Mouse (Mus musculus): ENCODE measurements around the gene Irgc1. TPM values are rescaled to one million over a fixed set of nuclear protein-coding genes. Genes with fewer than 3 reads are reported as not detected.
"Not testable (repeated sequence)": the region's sequence is repeated elsewhere in the genome, so short reads cannot be mapped to it uniquely, and the experiment has no call there.

The Irgc1 gene
- polyA plus RNA-seq, 2 experiments = not detected

DNA sequence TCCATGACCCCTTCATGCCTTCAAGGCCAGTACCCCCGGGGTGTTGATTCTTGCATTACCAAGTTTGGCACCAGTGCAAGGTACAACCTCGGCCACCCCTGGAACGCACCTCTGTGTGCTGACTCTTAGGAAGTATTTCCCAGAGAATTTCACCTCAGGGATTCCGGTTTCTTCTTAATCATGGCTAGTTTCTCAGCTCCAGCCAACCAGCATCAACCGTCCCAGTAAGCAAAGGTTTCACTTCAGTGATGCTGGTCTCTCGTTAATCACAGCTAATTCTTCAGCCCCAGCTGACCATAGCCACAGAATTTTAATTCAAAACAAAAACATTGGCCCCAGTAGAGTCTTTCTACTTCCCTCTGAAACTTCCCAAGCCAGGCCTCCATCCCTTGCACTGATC is 42.0 kb downstream of the Irgc1 start:
- H3K4me2 ChIP-seq (replicated peaks; ENCODE audit: low read depth, low read length, severe bottlenecking) = no peak overlapping the region
- 85% methylated on average over 6 of the region's 6 CpGs for WGBS
- H3K27me3 ChIP-seq (ENCODE audit: control insufficient read depth, insufficient read depth, low read length) = no peaks in the 10 kb centered on the region
- no peak for TF ChIP-seq POLR2A (IDR thresholded peaks at IDR 0.05; ENCODE audit: borderline replicate concordance, extremely low read depth, insufficient read depth, insufficient read length)
- H3K27ac ChIP-seq (replicated peaks; ENCODE audit: low read depth, low read length) = no peak overlapping the region
- no peak overlapping the region for H3K9ac ChIP-seq (ENCODE audit: low read depth, low read length, severe bottlenecking)
- H3K4me3 ChIP-seq (replicated peaks; ENCODE audit: low read length) = no peak overlapping the region
- H3K36me3 ChIP-seq (ENCODE audit: control insufficient read depth, insufficient read depth, low read length) = peaks cover 18% of the 10 kb centered on the region
- no peak for DNase-seq (ENCODE audit: low spot score)
- ATAC-seq (ENCODE audit: low FRiP score, low read depth) = no peak
- no peaks in the 10 kb centered on the region for H3K9me3 ChIP-seq (ENCODE audit: control insufficient read depth, low read length)
- H3K4me1 ChIP-seq (ENCODE audit: control insufficient read depth, insufficient read depth, low read length) = 0 out of 2 replicates have a peak, but pooled peaks cover 4% of the 10 kb centered on the region

DNA sequence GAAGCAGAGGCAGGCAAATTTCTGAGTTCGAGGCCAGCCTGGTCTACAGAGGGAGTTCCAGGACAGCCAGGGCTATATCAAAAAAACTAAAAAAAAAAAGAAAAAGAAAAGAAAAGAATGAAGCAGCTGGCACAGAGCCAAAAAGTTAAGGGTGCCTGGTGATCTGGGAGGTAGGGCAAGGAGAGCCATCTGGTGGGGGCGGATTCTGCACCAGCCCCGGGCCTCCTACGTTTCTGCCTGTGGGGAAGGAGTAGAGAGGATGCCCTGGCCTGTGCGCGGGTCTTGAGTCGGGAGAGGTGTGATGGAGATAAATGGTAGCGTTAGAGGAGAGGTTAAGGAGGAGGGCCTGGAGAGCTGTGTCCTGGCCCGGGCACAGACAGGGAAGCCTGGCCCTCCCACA is 43.9 kb downstream of the Irgc1 start:
- ATAC-seq (ENCODE audit: low FRiP score, low read depth) = no peak
- 79% methylated on average over 9 of the region's 9 CpGs for WGBS

DNA sequence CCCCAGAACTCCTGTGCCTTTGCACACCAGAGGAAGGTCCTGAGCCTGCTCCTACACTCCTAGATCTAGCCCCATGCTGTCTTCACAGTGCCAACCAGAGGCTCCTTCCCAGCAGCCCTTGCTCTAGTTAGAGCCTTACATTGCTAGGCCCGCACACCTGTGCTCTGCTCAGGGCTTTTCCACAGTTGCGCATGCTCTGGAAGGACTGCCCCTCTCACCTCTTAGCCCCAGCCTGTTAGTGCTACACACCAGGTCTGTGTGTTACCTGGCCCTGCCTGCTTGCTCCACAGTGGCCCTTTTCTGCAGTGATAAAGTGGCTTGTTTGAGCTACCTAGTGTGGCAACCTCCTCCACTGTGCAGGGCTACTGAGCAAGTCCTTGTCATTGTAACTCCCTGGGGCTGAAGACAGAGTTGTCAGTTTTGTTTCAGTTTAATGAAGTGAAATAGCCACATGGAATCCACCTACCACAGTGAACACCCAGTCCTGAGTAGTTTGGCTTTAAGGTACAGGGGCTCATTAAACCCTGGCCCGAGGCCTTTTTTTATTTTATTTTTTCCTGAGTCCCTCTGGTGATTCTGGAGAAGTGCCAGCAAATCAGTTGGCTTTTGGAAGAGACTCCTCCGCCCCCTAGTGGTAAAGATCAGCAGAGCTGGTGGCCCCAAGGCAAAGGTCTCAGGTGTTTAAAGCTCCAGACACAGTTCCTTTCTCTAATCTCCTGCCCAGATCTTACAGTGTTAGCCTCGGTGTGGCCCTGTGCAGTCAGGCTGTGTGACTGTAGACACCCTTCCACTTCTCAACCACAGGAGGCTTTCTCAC is 45.4 kb downstream of the Irgc1 start:
- Histone ChIP-seq H3K36me3 (ENCODE audit: control insufficient read depth, insufficient read depth, low read length) (peaks cover 29% of the 10 kb centered on the region), H3K4me2 (replicated peaks; ENCODE audit: low read depth, low read length, severe bottlenecking) (no peak overlapping the region), H3K9me3 (ENCODE audit: control insufficient read depth, low read length) (no peaks in the 10 kb centered on the region), H3K4me3 (replicated peaks; ENCODE audit: low read length) (no peak overlapping the region), H3K9ac (ENCODE audit: low read depth, low read length, severe bottlenecking) (no peak overlapping the region), H3K27ac (replicated peaks; ENCODE audit: low read depth, low read length) (no peak overlapping the region), H3K4me1 (ENCODE audit: control insufficient read depth, insufficient read depth, low read length) (0 out of 2 replicates have a peak, but pooled peaks cover 4% of the 10 kb centered on the region), H3K27me3 (ENCODE audit: control insufficient read depth, insufficient read depth, low read length) (no peaks in the 10 kb centered on the region)
- no peak for TF ChIP-seq POLR2A (IDR thresholded peaks at IDR 0.05; ENCODE audit: borderline replicate concordance, extremely low read depth, insufficient read depth, insufficient read length)
- peak; percentile 85 for DNase-seq (ENCODE audit: low spot score)
- peak; percentile 56; the same call in 1 of the 2 replicates for ATAC-seq (ENCODE audit: low FRiP score, low read depth)
- 26% methylated on average over 5 of the region's 5 CpGs for WGBS

More for the DNA sequence above, 43.9 kb downstream of the Irgc1 start:
- no peak for DNase-seq (ENCODE audit: low spot score)
- Histone ChIP-seq H3K27me3 (ENCODE audit: control insufficient read depth, insufficient read depth, low read length) (no peaks in the 10 kb centered on the region), H3K27ac (replicated peaks; ENCODE audit: low read depth, low read length) (no peak overlapping the region), H3K4me1 (ENCODE audit: control insufficient read depth, insufficient read depth, low read length) (0 out of 2 replicates have a peak, but pooled peaks cover 4% of the 10 kb centered on the region), H3K9me3 (ENCODE audit: control insufficient read depth, low read length) (no peaks in the 10 kb centered on the region), H3K4me3 (replicated peaks; ENCODE audit: low read length) (no peak overlapping the region), H3K36me3 (ENCODE audit: control insufficient read depth, insufficient read depth, low read length) (peaks cover 25% of the 10 kb centered on the region), H3K4me2 (replicated peaks; ENCODE audit: low read depth, low read length, severe bottlenecking) (no peak overlapping the region), H3K9ac (ENCODE audit: low read depth, low read length, severe bottlenecking) (no peak overlapping the region)
- TF ChIP-seq POLR2A (IDR thresholded peaks at IDR 0.05; ENCODE audit: borderline replicate concordance, extremely low read depth, insufficient read depth, insufficient read length) = no peak

DNA sequence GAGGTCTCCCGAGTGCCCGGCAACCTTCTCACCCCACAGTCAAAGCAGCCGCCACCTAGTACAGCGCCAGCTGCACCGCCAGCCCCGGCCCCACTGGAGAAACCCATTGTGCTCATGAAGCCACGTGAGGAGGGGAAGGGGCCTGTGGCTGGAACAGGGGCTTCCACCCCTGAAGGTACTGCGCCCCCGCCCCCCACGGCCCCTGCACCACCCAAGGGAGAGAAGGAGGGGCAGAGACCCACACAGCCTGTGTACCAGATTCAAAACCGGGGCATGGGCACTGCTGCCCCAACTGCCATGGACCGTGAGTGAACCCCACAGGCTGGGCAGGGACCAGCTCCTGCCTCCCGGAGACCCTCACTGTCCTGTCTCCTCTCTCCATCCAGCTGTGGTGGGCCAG is 46.4 kb downstream of the Irgc1 start:
- no peak for ATAC-seq (ENCODE audit: low FRiP score, low read depth)
- no peak overlapping the region for H3K4me3 ChIP-seq (replicated peaks; ENCODE audit: low read length)
- no peak for TF ChIP-seq POLR2A (IDR thresholded peaks at IDR 0.05; ENCODE audit: borderline replicate concordance, extremely low read depth, insufficient read depth, insufficient read length)
- WGBS = 93% methylated on average over 13 of the region's 13 CpGs
- H3K9me3 ChIP-seq (ENCODE audit: control insufficient read depth, low read length) = no peaks in the 10 kb centered on the region
- H3K9ac ChIP-seq (ENCODE audit: low read depth, low read length, severe bottlenecking) = no peak overlapping the region
- peaks cover 29% of the 10 kb centered on the region for H3K36me3 ChIP-seq (ENCODE audit: control insufficient read depth, insufficient read depth, low read length)
- no peak overlapping the region for H3K27ac ChIP-seq (replicated peaks; ENCODE audit: low read depth, low read length)
- 0 out of 2 replicates have a peak, but pooled peaks cover 4% of the 10 kb centered on the region for H3K4me1 ChIP-seq (ENCODE audit: control insufficient read depth, insufficient read depth, low read length)
- no peak for DNase-seq (ENCODE audit: low spot score)
- H3K4me2 ChIP-seq (replicated peaks; ENCODE audit: low read depth, low read length, severe bottlenecking) = no peak overlapping the region
- H3K27me3 ChIP-seq (ENCODE audit: control insufficient read depth, insufficient read depth, low read length) = no peaks in the 10 kb centered on the region

DNA sequence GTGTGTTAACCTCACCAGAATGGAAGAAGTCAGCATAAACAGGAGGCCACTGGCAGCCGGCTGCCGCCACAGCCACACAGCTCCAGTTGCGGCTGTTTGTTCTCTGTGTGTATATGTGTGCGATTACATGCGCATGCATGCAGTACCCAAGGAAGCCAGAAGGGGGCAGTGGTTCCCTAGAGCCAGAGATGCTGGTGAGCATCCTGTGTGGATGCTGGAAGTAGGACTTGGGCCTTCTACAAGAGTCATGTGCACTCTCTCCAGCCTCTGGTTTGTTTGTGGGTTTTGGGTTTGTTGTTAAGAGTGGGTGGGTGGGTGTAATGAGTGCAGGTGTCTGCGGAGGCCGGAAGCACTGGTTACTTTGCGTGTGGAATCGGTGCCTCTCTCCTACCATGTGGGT is 49.2 kb downstream of the Irgc1 start:
- ATAC-seq (ENCODE audit: low FRiP score, low read depth) (no peak), DNase-seq (ENCODE audit: low spot score) (no peak)
- Histone ChIP-seq H3K9me3 (ENCODE audit: control insufficient read depth, low read length) (no peaks in the 10 kb centered on the region), H3K4me3 (replicated peaks; ENCODE audit: low read length) (no peak overlapping the region), H3K36me3 (ENCODE audit: control insufficient read depth, insufficient read depth, low read length) (peaks cover 27% of the 10 kb centered on the region), H3K27me3 (ENCODE audit: control insufficient read depth, insufficient read depth, low read length) (no peaks in the 10 kb centered on the region), H3K4me1 (ENCODE audit: control insufficient read depth, insufficient read depth, low read length) (0 out of 2 replicates have a peak, but pooled peaks cover 4% of the 10 kb centered on the region), H3K27ac (replicated peaks; ENCODE audit: low read depth, low read length) (no peak overlapping the region), H3K4me2 (replicated peaks; ENCODE audit: low read depth, low read length, severe bottlenecking) (no peak overlapping the region), H3K9ac (ENCODE audit: low read depth, low read length, severe bottlenecking) (no peak overlapping the region)
- WGBS = 99% methylated on average over 9 of the region's 9 CpGs
- no peak for TF ChIP-seq POLR2A (IDR thresholded peaks at IDR 0.05; ENCODE audit: borderline replicate concordance, extremely low read depth, insufficient read depth, insufficient read length)

DNA sequence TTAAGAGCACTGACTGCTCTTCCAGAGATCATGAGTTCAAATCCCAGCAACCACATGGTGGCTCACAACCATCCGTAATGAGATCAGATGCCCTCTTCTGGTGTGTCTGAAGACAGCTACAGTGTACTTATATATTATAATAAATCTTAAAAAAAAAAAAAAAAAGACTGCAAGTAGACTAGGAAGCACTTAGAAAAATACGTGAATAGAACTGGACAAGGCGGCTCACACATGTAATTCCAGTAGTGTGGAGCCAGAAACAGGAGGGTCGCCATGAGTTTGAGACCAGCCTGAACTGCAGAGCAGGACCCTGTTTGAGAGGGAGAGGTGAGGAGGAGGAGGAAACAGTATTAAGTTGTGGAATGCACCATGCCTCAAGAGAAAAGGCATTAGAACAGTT is 51.6 kb downstream of the Irgc1 start:
- H3K9ac ChIP-seq (ENCODE audit: low read depth, low read length, severe bottlenecking); ATAC-seq (ENCODE audit: low FRiP score, low read depth); H3K9me3 ChIP-seq (ENCODE audit: control insufficient read depth, low read length); H3K27me3 ChIP-seq (ENCODE audit: control insufficient read depth, insufficient read depth, low read length); H3K4me1 ChIP-seq (ENCODE audit: control insufficient read depth, insufficient read depth, low read length); DNase-seq (ENCODE audit: low spot score); H3K27ac ChIP-seq (replicated peaks; ENCODE audit: low read depth, low read length): not testable (repeated sequence)
- H3K4me3 ChIP-seq (replicated peaks; ENCODE audit: low read length) = peak overlapping the region; percentile 51
- 89% methylated on average over 4 of the region's 4 CpGs for WGBS
- H3K36me3 ChIP-seq (ENCODE audit: control insufficient read depth, insufficient read depth, low read length) = peaks cover 15% of the 10 kb centered on the region; the same call in 1 of the 2 replicates
- H3K4me2 ChIP-seq (replicated peaks; ENCODE audit: low read depth, low read length, severe bottlenecking) = peak overlapping the region; percentile 61; the same call in 1 of the 2 replicates
